Mouse (Mus musculus) ES-E14 (cell line): ENCODE results near the gene Mast4.

Experiments used
- CHD2 ChIP-seq: IDR thresholded peaks from 2 replicates; pipeline ENCODE4 v1.6.1; 2014; ENCODE audit warnings: mild to moderate bottlenecking, low read depth, low read length, inconsistent platforms
- HCFC1 ChIP-seq: IDR thresholded peaks from 2 replicates; pipeline ENCODE4 v1.6.1; 2012; ENCODE audit warnings: low read length, inconsistent platforms, borderline replicate concordance; ENCODE audit not compliant: insufficient read depth
- MAFK ChIP-seq: IDR thresholded peaks from 2 replicates; pipeline ENCODE4 v1.6.1; 2014; ENCODE audit warnings: mild to moderate bottlenecking, low read depth, low read length, inconsistent platforms; ENCODE audit not compliant: insufficient read depth
- ZC3H11A ChIP-seq: IDR thresholded peaks from 2 replicates; pipeline ENCODE4 v1.6.1; 2012; ENCODE audit warnings: low read depth, mild to moderate bottlenecking, inconsistent platforms, low read length, borderline replicate concordance

- TF ChIP-seq CHD2 (no peak), MAFK (no peak), ZC3H11A (no peak), HCFC1 (no peak)
Measured at GRCm38 (mm10) chr13:103082891-103083290, 251.4 kb downstream of the Mast4 start.
